Mouse (Mus musculus): ENCODE data around the gene Cfdp1. TPM values are rescaled to one million over a fixed set of nuclear protein-coding genes. Genes with fewer than 3 reads are reported as not detected.

Cfdp1 gene
- polyA plus RNA-seq, 1 experiment, result 2.2 TPM

DNA sequence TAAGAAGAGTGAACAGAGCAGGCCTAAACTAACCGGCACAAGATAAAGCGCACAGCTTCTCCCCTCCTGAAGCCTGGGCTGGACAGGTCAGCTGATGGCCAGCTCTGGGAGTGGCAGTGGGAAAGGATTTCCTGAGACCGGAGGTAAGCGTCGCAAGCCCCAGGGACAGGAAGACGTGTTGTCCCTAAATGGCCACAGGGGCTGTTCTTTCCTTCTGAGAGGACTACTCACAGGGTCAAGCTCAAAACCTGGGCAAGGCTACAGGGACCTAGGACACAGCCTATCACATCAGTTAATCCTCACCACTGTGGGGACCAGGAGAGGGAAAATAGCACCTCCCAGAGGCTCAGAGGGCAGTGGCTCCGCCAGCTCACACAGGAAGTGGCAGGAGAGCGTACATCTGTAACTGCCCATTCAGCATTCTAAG, 118.7 kb downstream of the Cfdp1 start:
- H3K36me3 ChIP-seq (ENCODE audit: control insufficient read depth), result no peaks in the 10 kb centered on the region; the same call in 1 of the 2 replicates
- TF ChIP-seq GATA1 (IDR thresholded peaks at IDR 0.05; ENCODE audit: low read length) (no peak), TAL1 (IDR thresholded peaks at IDR 0.05; ENCODE audit: low read length) (no peak)
- no peaks in the 10 kb centered on the region for H3K9me3 ChIP-seq (ENCODE audit: control insufficient read depth, low read length)
- no peak overlapping the region for H3K4me3 ChIP-seq (replicated peaks)
- H3K27me3 ChIP-seq (ENCODE audit: control insufficient read depth), result peaks cover 79% of the 10 kb centered on the region
- peaks cover 14% of the 10 kb centered on the region for H3K4me1 ChIP-seq (ENCODE audit: control insufficient read depth)

DNA sequence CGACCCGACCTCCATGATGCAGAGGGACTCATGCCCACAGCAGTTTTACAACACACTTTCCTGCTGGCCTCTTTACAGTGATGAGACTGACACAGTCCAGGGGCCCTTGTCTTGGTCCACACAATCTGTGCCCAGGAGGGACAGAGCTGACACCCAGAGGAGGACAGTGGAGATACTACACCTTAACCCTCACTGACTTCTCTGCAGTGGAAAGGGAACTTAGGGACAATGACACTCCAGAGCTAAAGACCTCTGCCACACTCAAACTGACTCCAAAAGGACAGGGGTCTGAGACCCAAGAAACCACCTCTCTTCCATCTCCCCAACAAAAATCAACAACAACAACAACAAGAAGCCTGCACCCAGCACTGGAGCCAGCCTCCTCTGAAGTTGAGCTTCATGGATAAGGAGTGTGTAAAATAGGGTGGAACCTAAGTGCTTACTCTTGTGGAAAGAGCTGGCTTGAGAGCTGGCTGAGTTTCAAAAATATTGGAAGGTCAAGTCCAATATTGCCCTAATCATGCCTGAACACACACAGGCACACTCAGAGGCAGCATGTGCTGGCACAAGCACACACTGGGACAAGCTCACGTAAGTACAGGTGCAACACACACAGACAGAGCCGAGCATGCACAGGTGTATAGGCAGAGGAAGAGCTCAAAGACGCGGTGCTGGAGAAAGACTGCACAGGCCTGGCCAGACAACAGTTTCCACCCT, 119.7 kb downstream of the Cfdp1 start:
- no peak overlapping the region for H3K4me3 ChIP-seq (replicated peaks)
- peaks cover 14% of the 10 kb centered on the region for H3K4me1 ChIP-seq (ENCODE audit: control insufficient read depth)
- TF ChIP-seq TAL1 (IDR thresholded peaks at IDR 0.05; ENCODE audit: low read length) (no peak), GATA1 (IDR thresholded peaks at IDR 0.05; ENCODE audit: low read length) (no peak)
- H3K27me3 ChIP-seq (ENCODE audit: control insufficient read depth), result peaks cover 81% of the 10 kb centered on the region
- no peaks in the 10 kb centered on the region for H3K9me3 ChIP-seq (ENCODE audit: control insufficient read depth, low read length)
- no peaks in the 10 kb centered on the region; the same call in 1 of the 2 replicates for H3K36me3 ChIP-seq (ENCODE audit: control insufficient read depth)

DNA sequence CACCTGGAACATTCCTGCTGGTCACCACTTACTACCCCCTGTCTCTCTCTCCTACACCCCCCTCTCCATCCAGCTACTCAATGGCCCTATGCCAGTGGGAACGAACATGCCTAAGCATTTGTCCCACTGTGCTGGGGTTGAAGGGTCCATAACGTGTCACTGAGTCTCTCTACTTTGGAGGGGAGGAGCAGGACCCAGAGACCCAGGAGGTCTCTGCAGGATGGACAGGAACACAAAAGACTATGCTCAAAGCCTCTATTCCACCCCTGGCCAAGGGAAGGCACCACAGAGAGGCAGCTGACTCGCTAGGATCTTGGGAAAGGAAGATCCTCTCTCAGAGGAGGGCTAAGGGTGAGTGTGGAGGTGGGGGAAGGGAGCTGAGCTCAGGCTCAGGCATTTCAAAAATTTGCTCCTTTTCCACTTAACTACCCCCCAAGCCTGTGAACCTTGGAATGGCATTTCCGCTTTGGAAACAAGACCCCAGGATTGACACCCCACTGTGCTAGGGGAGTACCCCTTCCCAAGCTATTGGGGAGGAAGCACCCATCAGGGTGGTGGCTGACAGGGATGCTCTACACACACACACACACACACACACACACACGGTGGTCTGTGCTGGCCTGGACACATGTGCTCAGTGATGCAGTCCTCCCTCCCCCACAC, 120.4 kb downstream of the Cfdp1 start:
- Histone ChIP-seq H3K9me3 (ENCODE audit: control insufficient read depth, low read length) (no peaks in the 10 kb centered on the region), H3K36me3 (ENCODE audit: control insufficient read depth) (no peaks in the 10 kb centered on the region; the same call in 1 of the 2 replicates), H3K27me3 (ENCODE audit: control insufficient read depth) (peaks cover 80% of the 10 kb centered on the region), H3K4me1 (ENCODE audit: control insufficient read depth) (peaks cover 14% of the 10 kb centered on the region), H3K4me3 (replicated peaks) (no peak overlapping the region)
- TF ChIP-seq GATA1 (IDR thresholded peaks at IDR 0.05; ENCODE audit: low read length), result no peak
- TF ChIP-seq TAL1 (IDR thresholded peaks at IDR 0.05; ENCODE audit: low read length), result no peak

DNA sequence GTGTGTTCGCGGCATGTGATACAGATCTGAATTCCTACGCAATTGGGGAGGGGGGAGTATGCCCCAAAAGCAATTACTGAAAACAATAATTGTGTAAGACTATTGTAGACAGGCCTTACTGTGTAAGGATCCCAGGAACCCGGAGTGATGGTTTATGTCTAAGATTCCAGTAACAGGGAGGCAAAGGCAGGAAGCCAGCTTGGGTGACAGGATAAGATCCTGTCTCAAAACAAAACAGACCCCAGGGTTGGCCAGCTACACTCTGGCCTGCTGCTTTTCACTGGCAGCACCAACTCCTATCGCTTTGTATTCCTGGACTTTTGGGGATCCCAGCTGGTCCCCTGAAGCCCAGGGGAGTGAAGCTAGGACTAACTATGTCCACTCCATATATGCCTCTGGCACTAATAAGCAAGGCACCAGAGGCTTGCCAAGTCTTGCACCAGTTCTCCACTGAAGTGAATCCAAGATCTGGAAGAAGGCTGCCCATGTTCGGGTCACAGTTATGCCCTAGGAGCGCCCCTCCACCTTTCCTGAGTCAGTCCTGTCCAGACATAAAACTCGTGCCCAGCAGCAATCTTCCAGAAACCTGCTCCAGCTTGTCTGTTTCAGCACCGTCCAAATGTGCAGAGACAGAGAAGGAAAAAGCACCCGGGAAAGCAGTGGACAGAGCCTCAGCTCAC, 121.5 kb downstream of the Cfdp1 start:
- Histone ChIP-seq H3K4me1 (ENCODE audit: control insufficient read depth) (peaks cover 14% of the 10 kb centered on the region), H3K9me3 (ENCODE audit: control insufficient read depth, low read length) (no peaks in the 10 kb centered on the region), H3K4me3 (replicated peaks) (peak overlapping the region; percentile 62), H3K36me3 (ENCODE audit: control insufficient read depth) (no peaks in the 10 kb centered on the region; the same call in 1 of the 2 replicates), H3K27me3 (ENCODE audit: control insufficient read depth) (peaks cover 86% of the 10 kb centered on the region)
- TF ChIP-seq TAL1 (IDR thresholded peaks at IDR 0.05; ENCODE audit: low read length) (no peak), GATA1 (IDR thresholded peaks at IDR 0.05; ENCODE audit: low read length) (no peak)

DNA sequence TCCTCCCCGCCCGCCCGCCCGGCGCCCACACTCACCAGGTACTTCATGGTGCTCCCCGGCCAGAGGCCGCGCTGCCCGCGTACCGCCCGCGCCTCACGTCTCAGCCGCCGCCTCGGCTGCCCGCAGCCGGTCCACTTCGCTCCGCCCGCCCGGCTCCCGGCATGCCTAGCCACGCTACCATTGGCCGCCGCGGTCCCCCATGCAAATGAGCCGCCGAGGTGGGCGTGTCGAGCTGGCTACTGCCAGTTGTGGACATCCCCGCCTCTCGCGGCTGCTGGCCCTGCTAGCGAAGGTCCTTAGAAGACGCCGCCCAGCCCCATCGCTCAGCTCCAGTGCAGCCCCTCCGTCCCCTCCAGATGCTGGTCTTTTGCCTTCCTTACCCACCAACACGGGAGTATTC, 122.1 kb downstream of the Cfdp1 start:
- Histone ChIP-seq H3K4me3 (replicated peaks) (peak overlapping the region; percentile 62), H3K36me3 (ENCODE audit: control insufficient read depth) (no peaks in the 10 kb centered on the region; the same call in 1 of the 2 replicates), H3K4me1 (ENCODE audit: control insufficient read depth) (peaks cover 14% of the 10 kb centered on the region), H3K9me3 (ENCODE audit: control insufficient read depth, low read length) (no peaks in the 10 kb centered on the region), H3K27me3 (ENCODE audit: control insufficient read depth) (peaks cover 82% of the 10 kb centered on the region)
- TF ChIP-seq TAL1 (IDR thresholded peaks at IDR 0.05; ENCODE audit: low read length), result no peak

DNA sequence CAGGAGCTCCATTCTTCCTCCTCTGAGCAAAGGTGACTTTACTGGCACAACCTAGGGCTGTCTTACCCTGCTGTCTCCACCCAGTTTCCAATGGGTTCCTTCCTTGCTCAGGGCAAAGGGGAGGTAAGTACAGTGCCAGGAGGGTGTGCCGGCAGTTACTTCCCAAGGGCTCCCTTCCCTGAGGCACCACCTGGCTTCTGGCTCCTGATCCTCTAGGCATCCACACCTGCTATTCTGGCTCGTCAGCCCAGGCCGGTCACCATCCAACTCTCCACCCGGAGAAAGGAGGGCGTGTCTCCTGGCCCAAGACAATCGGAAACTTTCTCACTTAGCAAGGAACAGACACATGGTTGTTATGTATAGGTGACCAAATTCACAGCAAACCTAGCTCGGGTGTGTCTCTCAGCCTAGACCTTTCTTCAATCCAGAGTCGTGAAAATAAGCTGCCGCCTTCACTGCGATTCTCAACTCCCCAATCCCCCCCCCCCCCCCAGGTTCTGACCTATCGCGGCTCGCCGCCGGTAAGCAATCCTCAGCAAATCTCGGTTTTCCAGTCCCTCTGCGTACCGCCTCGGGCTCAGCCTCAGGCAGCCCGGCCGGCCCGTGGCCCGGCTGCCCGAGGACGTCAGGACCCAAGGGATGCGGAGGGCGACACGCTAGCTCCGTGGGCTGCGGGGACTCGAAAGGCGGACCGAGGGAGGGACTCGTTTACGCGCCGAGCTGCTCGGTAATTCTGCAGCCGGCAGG, 122.7 kb downstream of the Cfdp1 start:
- Histone ChIP-seq H3K9me3 (ENCODE audit: control insufficient read depth, low read length) (no peaks in the 10 kb centered on the region), H3K27me3 (ENCODE audit: control insufficient read depth) (peaks cover 79% of the 10 kb centered on the region), H3K4me1 (ENCODE audit: control insufficient read depth) (peaks cover 15% of the 10 kb centered on the region), H3K4me3 (replicated peaks) (peak overlapping the region; percentile 62), H3K36me3 (ENCODE audit: control insufficient read depth) (no peaks in the 10 kb centered on the region; the same call in 1 of the 2 replicates)
- TF ChIP-seq TAL1 (IDR thresholded peaks at IDR 0.05; ENCODE audit: low read length) (no peak), GATA1 (IDR thresholded peaks at IDR 0.05; ENCODE audit: low read length) (no peak)

DNA sequence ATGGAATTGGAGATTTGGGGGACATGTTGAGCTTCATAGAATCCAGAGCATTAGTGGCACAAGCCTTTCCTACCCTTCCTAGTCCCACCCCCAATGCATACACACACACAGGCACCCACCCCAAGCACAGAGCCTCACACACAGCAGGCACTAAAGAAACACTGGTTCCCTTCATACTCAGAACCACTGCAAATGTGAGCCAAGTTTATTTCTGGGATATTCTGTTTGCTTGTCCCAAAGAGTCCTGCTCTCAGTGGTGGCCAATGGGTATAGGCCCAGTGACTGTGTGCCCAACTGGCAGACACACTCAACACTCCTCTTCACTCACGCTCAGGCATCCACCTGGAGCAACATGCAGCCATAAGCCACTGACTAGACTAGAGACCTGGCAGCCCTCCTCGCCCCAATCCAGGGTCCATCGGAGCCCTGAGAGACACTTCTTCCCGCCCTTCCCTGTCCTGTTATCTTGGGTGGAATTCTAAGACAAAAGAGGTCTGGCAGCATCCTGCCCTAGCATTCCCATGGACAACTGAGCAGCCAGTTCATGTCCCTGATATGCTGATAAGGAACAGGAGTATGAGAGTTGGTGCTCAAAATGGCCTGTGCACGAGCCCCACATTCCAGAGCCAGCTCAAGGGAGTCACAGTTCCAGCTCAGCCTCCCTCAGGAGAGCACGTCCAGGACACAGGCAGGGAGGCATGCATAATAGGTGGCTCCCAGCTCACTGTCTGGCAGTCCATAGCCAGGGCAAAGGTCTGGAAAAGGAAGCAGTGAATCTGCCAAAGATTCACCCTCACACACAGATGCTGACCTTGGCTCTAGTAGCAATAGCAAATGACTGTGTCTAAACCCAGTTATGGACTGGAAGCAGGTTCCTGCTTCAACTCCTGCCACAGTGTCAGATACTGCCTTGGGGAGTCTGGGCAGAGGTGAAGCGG, 124.6 kb downstream of the Cfdp1 start:
- no peak for TF ChIP-seq GATA1 (IDR thresholded peaks at IDR 0.05; ENCODE audit: low read length)
- no peak for TF ChIP-seq TAL1 (IDR thresholded peaks at IDR 0.05; ENCODE audit: low read length)
- H3K4me3 ChIP-seq (replicated peaks), result no peak overlapping the region
- H3K4me1 ChIP-seq (ENCODE audit: control insufficient read depth), result peaks cover 15% of the 10 kb centered on the region

DNA sequence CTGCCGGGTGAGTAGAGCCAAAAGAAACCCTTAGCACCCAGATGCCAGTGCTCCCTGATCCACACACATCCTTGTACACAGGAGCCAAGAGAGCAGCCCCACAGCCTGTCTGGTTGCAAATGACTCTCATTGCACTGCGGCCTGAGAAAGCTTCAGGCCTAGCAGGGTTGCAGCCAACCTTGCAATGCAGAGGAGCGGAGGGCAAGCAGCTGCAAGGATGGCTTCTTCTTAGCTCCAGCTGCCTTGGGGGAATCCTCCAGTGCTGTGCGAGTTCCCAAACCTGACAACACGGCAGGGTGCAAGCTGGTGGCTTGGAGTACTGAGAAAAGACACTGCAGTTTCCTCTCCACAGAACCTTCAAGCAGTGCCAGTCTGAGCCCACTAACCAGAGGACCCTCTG, 125.6 kb downstream of the Cfdp1 start:
- Histone ChIP-seq H3K4me1 (ENCODE audit: control insufficient read depth) (peaks cover 15% of the 10 kb centered on the region), H3K9me3 (ENCODE audit: control insufficient read depth, low read length) (no peaks in the 10 kb centered on the region), H3K36me3 (ENCODE audit: control insufficient read depth) (no peaks in the 10 kb centered on the region), H3K27me3 (ENCODE audit: control insufficient read depth) (peaks cover 52% of the 10 kb centered on the region), H3K4me3 (replicated peaks) (no peak overlapping the region)
- TF ChIP-seq TAL1 (IDR thresholded peaks at IDR 0.05; ENCODE audit: low read length) (no peak), GATA1 (IDR thresholded peaks at IDR 0.05; ENCODE audit: low read length) (no peak)

More for the DNA sequence above, 124.6 kb downstream of the Cfdp1 start:
- H3K36me3 ChIP-seq (ENCODE audit: control insufficient read depth), result no peaks in the 10 kb centered on the region
- no peaks in the 10 kb centered on the region for H3K9me3 ChIP-seq (ENCODE audit: control insufficient read depth, low read length)
- H3K27me3 ChIP-seq (ENCODE audit: control insufficient read depth), result peaks cover 62% of the 10 kb centered on the region
